Mouse (Mus musculus) left cerebral cortex, postnatal 4 days (tissue): ENCODE measurements around the gene Acss2. TPM values are rescaled to one million over a fixed set of nuclear protein-coding genes. Genes with fewer than 3 reads are reported as not detected.
"Not testable (repeated sequence)": the region's sequence is repeated elsewhere in the genome, so short reads cannot be mapped to it uniquely, and the experiment has no call there.

Source experiments
- DNase-seq: peaks from one replicate; pipeline ENCODE4 v3.0.0-alpha.2; 2022
- intact Hi-C: fragments of 180-260 bp; cut with DNase I; formaldehyde crosslinking; loops from one replicate; pipeline ENCODE4 v1.15.1; 2025
- total RNA-seq, 2 experiments: library from RNA; stranded (reverse); gene quantifications; 2 replicates each; pipeline ENCODE4 v1.2.3; 2021

Gene Acss2
- total RNA-seq, 2 experiments from 2014 or later = 26.3 to 27.6 TPM

DNA sequence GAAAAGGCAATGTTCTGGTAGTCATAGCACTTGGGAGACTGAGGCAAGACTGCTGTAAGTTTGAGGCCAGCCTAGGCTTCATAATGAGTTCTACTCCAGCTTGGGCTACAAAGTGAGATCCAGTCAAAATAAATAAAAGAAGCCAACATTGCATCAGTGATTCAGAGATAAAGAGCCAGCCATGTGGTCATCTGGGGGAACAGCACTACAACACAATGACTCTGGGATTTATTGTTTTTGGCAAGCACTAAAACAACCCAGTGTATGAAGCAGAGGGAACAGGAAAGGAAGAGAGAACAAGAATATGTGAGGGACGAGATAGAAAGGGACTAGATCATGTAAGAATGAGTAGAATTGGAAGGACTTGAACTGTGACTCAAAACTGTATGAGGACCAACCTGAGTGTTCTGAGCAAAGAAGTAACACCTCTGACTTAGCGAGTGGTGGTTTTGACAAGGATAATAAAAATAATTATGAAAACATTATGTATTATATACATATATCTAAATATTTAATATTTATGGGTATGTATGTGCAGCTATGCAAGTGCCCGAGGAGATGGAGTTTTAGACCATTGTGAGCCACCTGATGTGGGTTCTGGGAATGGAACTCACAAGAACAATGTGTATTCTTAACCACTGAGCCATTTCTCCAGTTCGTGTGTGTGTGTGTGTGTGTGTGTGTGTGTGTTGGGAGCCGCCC, 20.2 kb downstream of the Acss2 start:
- DNase-seq = no peak
- intact Hi-C loops = no loop called here

GRCm38 (mm10) chr2:155538463-155539057, 20.8 kb downstream of the Acss2 start:
- DNase-seq, intact Hi-C loops: not testable (repeated sequence)

- intact Hi-C loops = no loop called here
- no peak for DNase-seq
These were observed 21.9 kb downstream of the Acss2 start for GRCm38 (mm10) chr2:155539696-155540095.

GRCm38 (mm10) chr2:155540822-155541458, 23.2 kb downstream of the Acss2 start:
- DNase-seq = peak; percentile 3
- intact Hi-C loops = no loop called here

DNA sequence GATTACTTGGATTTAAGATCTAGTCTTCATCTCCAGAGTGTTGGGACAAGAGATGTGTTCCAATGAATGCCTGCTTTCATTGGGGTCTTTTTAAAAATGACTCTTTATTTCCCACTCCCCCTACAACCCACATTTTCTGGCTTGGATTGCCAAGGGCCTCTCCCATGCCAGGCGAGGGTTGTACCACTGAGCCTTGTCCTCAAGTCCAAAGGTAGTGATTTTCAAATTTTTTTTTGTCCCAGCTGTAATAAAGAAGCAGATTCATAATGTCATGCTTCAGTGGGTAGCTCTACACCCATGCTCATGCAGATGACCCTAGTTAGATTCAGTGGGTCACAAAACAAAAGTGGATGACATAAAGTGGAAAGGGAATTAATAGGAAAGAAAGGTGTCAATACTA, 29.2 kb downstream of the Acss2 start:
- no peak for DNase-seq
- intact Hi-C loops = no loop called here

DNA sequence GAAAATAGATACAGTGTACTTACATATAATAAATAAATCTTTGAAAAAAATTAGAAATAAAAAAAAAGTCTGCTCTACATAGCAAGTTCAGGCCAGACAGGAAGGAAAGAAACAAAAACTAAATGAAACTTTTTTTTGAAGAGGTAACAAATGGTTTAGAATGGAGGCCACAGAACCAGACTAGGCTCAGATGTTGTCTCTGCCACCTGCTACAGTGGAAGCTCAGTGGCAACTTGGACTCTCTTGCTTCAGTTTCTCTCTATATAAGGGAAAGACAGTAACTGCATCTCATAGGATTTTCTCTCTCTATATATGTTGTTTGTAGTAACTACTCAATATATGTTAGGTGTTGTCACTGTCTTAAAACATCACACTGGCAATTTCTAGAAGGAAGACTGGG, 34.6 kb downstream of the Acss2 start:
- intact Hi-C loops = no loop called here
- DNase-seq = no peak

- intact Hi-C loops = no loop called here
- no peak for DNase-seq
These were observed 35.2 kb downstream of the Acss2 start for GRCm38 (mm10) chr2:155552949-155553354.

DNA sequence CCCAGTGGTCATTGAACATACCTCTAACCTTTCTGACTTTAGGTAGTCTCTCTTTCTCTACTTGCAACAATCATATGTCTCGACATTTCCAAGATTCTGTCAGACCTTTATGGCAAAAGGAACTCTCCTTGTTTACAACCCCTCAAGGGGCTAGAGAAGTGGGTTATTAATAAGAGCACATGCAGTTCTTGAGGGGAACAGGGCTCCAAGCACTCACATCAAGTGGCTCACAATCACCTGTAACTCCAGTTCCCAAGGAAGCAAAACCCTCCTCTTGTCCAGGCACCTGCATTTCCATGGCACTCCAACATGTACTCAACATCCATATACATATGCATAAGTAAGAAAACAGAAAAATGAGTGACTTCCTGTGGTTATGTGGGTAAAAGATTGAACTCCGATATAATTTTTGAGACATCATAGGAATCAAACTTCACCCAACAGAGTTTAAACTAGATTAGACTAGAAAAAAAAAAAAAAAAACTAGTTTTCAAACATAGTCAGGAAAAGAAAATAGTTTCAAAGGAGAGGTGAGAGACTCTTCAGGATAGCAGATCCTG, 36.8 kb downstream of the Acss2 start:
- intact Hi-C loops = no loop called here
- no peak for DNase-seq

DNA sequence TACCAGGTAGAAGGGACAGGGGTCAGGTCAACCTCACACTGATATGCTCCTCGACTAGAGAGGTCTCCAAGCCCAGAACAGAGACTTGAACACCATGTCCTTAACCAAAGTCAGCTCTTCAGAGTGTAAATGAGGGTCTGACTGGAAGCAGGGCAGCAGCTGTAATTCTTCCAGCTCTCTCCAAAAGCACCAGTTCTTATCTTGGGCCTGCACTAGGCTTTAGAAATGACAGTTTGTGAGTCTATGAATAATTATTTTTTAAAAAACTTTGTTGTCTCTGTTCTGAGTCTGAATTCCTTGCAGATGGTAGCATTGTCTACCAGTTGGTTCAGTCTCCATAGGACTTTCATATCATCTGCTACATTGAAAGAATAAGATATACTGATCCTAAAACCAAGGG, 44.5 kb downstream of the Acss2 start:
- DNase-seq = no peak
- intact Hi-C loops = no loop called here

DNA sequence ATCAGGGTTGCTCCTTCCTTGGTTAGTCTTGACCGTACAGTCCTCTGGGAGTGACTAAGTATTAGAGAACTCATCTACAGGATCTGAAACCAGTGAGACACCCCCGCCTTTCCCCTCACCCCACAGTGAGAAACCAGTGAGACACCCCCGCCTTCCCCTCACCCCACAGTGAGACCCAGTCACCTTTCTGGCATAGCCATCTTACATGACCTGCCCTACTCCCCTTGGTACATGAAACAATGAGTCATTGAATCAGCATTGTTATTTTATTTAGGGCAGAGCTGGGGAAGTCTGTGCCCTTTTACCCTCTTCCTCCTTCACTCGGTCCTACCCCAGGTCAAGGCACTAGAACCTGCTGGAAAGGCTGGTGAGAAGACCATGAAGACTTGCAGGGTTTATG, 45.2 kb downstream of the Acss2 start:
- intact Hi-C loops = no loop called here
- no peak for DNase-seq

DNA sequence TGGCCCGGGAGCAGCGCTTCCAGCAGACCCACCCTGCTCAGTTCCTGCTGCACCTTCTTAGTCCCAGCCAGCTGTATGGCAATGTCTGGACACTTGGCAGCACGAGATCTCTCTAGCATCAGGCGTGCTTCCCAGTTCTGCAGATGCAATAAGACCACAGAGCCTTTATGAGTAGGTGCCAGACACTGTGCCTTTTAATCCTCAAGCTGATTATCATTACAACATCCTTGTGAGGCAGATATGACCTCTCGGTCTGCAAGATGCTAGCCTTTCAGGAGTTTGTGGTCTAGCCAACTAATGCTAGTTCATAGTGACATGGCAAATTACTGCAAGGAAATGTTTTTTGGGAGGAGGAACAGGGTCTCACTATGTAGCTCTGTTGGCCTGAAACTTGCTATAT, 50.0 kb downstream of the Acss2 start:
- DNase-seq = no peak
- intact Hi-C loops = no loop called here

DNA sequence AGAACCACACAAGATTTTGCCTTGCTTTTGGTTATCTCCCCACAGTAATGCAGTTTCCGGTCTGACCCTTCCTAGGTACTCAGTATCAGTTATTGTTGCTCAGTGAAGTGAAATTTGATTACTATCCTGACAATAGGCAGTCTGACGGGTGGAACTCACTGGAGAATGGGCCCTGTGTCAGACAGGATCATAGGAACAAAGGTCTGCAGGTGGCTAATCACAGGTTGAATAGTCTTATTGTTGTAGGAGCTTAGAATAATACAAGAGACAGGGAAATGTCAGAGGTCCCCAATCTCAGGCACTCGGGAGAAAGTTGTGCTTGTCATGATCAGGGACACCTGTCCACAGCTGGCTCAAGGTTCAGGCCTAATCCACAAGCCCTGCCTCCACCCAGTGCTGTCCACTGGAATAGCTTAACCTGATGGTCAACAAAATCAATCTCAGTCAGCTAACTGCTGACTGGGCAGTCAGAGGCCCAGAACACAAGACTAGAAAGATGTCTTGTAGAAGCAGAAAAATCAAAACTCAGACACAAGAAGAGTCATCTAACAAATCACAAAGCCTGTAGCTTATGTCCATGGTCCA, 51.6 kb downstream of the Acss2 start:
- intact Hi-C loops = no loop called here
- DNase-seq = no peak

- intact Hi-C loops = no loop called here
- no peak for DNase-seq
These were observed 55.3 kb downstream of the Acss2 start for GRCm38 (mm10) chr2:155573001-155573400.

DNA sequence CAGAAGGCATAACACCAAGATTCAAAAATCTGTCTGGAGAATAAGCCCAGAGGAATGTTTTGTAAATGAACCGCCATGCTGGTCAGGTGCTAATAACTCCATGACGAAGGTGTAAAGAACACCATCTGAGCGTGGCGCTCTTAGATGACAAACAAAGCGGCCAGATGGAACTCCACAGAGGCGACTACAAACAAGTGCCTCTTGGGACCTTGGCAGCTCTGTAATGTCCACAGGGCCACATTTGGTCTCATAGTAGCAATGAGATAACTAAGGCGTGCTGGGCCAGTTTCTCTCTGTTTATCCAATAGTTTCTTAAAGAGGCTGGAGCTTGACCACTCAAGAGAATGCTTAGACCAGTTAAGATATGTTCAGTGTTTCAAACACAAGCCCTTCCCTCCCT, 56.2 kb downstream of the Acss2 start:
- intact Hi-C loops = no loop called here
- no peak for DNase-seq

DNA sequence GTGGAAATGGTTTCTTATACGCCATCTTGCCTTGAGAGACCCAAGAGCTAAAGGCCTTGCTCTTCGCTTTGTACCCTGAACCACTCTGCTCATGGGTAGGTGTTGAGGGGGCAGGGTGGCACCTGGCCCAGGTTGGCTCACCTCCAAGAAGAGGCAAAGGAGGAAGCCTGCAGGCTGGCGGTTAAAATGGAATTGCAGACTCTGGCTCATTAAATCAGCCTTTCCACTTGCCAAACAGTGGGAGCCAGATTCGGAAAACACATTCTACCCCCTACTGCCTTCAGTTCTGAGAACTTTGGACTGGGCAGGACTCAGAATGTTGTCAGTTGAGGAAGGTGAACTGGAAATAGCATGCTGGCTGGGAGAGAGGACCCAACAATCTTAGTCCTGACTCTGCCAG, 57.0 kb downstream of the Acss2 start:
- peak; percentile 74 for DNase-seq

GRCm38 (mm10) chr2:155576656-155577055, 58.9 kb downstream of the Acss2 start:
- no peak for DNase-seq
- intact Hi-C loops = no loop called here

More for the DNA sequence above, 57.0 kb downstream of the Acss2 start:
- intact Hi-C loops = no loop called here

DNA sequence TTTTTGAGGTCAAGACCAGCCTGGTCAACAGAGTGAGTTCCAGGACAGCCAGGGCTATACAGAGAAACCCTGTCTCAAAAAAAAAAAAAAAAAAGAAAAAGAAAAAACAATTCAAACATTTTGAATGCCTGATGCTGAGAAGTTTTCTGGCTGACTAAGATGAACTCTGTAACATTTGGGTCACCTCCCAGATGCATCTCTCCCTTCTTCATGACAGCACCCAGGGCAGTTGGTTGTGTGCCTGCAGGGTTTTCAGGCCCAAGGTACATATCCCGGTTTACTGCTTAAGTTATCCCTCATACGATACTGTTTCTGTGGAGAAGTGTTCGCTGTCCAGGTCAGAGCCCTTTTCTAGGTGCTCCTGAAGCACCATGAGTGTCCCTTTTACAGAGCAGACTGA, 62.6 kb downstream of the Acss2 start:
- DNase-seq = no peak
- intact Hi-C loops = no loop called here

- no peak for DNase-seq
- intact Hi-C loops = no loop called here
These were observed 64.7 kb downstream of the Acss2 start for GRCm38 (mm10) chr2:155582384-155582995.

DNA sequence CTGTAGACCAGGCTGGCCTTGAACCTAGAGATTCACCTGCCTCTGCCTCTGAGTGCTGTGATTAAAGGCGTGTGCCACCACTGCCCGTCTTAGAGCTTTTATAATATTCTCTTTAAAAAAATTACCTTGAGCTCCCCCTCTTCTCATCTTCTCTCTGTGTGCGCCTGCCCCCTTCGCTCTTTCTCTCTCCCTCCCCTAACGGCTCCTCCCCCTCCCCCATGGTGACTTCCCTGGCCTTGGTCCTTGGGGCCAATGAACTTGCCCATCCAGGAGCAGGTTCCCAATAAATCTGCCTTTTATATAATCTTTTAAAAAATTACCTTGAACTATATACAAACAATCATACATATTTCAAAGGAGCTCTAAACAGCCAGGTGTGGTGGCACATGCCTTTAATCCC, 65.2 kb downstream of the Acss2 start:
- intact Hi-C loops = no loop called here
- no peak for DNase-seq

GRCm38 (mm10) chr2:155583927-155584530, 66.3 kb downstream of the Acss2 start:
- intact Hi-C loops = no loop called here
- peak; percentile 53 for DNase-seq

DNA sequence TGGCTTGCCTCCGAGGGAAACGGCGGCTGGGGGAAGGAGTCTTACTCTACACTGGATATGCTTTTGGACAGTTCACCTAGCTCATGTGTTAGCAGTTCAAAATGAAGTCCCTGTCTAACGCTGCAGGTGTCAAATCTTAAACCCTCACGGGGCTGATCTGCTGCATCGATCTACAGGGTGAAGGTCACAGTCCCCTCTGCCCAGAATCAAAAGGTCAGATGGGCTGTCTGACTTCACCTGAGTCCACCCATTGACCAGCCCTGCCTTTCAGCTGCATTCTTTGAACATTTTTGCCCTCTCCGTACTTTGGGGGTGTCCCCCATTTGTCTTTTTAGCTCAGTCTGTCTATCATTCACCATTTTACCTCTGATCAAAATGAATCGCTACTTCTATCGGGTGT, 67.3 kb downstream of the Acss2 start:
- intact Hi-C loops = loop anchor here (5.0 kb wide), 1 partner anchor 68 kb away; the partner anchor contains the start of genes Acss2 and Ggt7

More for the DNA sequence above, 67.3 kb downstream of the Acss2 start:
- DNase-seq = no peak
